Mouse (Mus musculus) intestine, embryonic 14.5 days (tissue): Measurements from ENCODE around the gene Hoxc9. TPM values are rescaled to one million over a fixed set of nuclear protein-coding genes. Genes with fewer than 3 reads are reported as not detected.

Source experiments
- ATAC-seq: fragments of 200-750 bp; cut with Nextera tagmentation; replicated peaks from 2 replicates; pipeline ENCODE4 v1.8.0; 2017; ENCODE audit warnings: low read depth, moderate number of reproducible peaks, moderate TSS enrichment, moderate library complexity; ENCODE audit not compliant: low FRiP score, low TSS enrichment
- DNase-seq: peaks from one replicate; pipeline ENCODE4 v3.0.0-alpha.2; 2018; ENCODE audit warnings: low spot score
- H3K27ac ChIP-seq: fragments of 300-500 bp; sonication (generic); 2 replicates; pipeline ENCODE4 v1.5.1; 2014; ENCODE audit warnings: low read depth, mild to moderate bottlenecking, control low read depth
- H3K27me3 ChIP-seq: fragments of 300-500 bp; sonication (generic); replicated peaks from 2 replicates; pipeline ENCODE4 v1.6.1; 2014; ENCODE audit warnings: low read length, control low read depth; ENCODE audit not compliant: control insufficient read depth, insufficient read depth
- H3K36me3 ChIP-seq: fragments of 300-500 bp; sonication (generic); 2 replicates; pipeline ENCODE4 v1.6.1; 2014; ENCODE audit warnings: low read length, control low read depth; ENCODE audit not compliant: control insufficient read depth, insufficient read depth
- H3K4me1 ChIP-seq: fragments of 300-500 bp; sonication (generic); replicated peaks from 2 replicates; pipeline ENCODE4 v1.6.1; 2014; ENCODE audit warnings: low read length, control low read depth, mixed read lengths; ENCODE audit not compliant: control insufficient read depth, insufficient read depth
- H3K4me2 ChIP-seq: fragments of 300-500 bp; sonication (generic); 2 replicates; pipeline ENCODE4 v1.6.1; 2014; ENCODE audit warnings: low read length
- H3K4me3 ChIP-seq: fragments of 300-500 bp; sonication (generic); 2 replicates; pipeline ENCODE4 v1.5.1; 2014; ENCODE audit warnings: low read depth, low read length, control low read depth, mixed read lengths
- H3K9ac ChIP-seq: fragments of 300-500 bp; sonication (generic); 2 replicates; pipeline ENCODE4 v1.6.1; 2014; ENCODE audit warnings: mild to moderate bottlenecking, low read length
- H3K9me3 ChIP-seq: fragments of 300-500 bp; sonication (generic); 2 replicates; pipeline ENCODE4 v1.6.1; 2016; ENCODE audit warnings: low read length, control low read depth; ENCODE audit not compliant: control insufficient read depth
- WGBS: fragments of 180-500 bp; shearing (Covaris S2); extraction: QIAGEN DNeasy Blood & Tissue Kit; methylation state at CpG from one replicate; pipeline ENCODE4 v1.1.7; 2014; 5-methylcytosine and 5-hydroxymethylcytosine counted together
- polyA plus RNA-seq: library from polyadenylated mRNA; unstranded; fragments of >200 nt; fragmentation: Nextera tagmentation; extraction: Ambion mirVana; gene quantifications from 2 replicates; pipeline ENCODE4 v1.2.1, GENCODE M21; 2014

Gene Hoxc9
- polyA plus RNA-seq, 1 experiment from 2014 or later, result 1.7 TPM

DNA sequence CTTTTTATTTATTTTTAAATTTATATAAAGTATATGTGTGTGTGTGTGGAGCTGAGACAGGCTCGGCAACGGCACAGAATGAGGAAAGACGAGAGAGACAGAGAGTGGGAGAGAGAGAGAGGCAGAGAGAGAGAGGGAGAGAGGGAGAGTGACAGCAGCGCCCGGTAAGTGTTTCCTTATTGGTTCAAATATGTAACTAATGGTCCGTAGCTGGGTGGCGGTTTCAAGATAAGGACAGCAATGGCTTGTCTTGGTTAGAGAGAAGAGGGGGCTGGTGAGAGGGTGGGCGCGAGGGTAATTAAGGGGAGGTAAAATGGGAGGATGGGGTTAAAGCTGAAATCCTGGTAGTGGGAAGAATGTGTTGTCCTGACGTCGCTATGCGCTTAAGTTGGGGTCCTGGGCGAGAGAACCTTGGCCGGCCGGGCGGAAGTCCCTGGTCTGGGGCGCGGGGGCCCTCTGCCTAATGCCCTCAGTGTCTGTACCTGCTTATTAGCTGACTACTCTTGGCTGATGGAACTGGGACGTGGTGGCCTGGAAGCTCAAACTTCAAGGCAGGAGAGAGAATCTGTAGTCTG, 22.5 kb downstream of the Hoxc9 start:
- Histone ChIP-seq H3K4me2 (peak overlapping the region; percentile 64), H3K27ac (peak overlapping the region; percentile 87), H3K4me1 (no peaks in the 10 kb centered on the region; the same call in none of the 2 replicates), H3K9ac (peak overlapping the region; percentile 68), H3K9me3 (no peaks in the 10 kb centered on the region), H3K36me3 (no peaks in the 10 kb centered on the region), H3K4me3 (peak overlapping the region; percentile 42), H3K27me3 (peaks cover 99% of the 10 kb centered on the region)
- 1% methylated on average over 19 of the region's 19 CpGs for WGBS
- DNase-seq, result no peak
- peak; percentile 25; the same call in 1 of the 2 replicates for ATAC-seq

DNA sequence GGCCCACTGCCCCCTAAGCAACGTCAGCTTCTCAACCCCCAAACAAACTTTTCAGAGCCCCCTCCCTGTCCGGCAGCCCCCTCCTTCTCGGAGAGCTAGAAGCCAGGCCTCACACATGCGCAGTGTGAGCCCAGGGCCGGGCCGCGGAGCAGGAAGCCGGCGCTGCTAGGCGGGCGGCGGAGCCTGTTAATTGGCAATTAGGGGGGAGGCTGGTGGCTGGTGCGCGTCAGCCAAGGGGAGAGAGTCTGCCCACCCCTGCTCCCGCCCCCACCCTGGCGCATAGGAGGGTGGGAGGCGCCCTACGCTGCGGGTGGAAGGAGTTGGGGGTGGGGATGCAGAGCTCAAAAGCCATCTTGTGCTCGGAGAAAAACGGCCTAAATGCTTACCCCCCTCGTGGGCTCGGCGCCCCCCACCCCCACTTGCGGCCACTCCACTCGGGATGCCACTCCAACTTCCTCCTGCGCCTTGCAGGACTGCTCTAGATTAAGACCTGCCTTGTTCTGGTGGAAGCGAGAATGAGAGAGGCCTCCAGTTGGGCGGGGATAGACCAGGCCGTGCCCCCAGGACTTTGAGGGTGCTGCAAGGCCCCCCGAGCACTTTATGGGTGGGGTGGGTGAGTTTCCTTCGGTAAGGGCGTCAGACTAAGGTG, 23.1 kb downstream of the Hoxc9 start:
- 2% methylated on average over 33 of the region's 33 CpGs for WGBS
- H3K9ac ChIP-seq, result peak overlapping the region; percentile 68
- H3K9me3 ChIP-seq, result no peaks in the 10 kb centered on the region
- no peaks in the 10 kb centered on the region for H3K36me3 ChIP-seq
- DNase-seq (no peak), ATAC-seq (peak; percentile 62; the same call in 1 of the 2 replicates)
- peak overlapping the region; percentile 64 for H3K4me2 ChIP-seq
- H3K4me3 ChIP-seq, result peak overlapping the region; percentile 42
- peaks cover 100% of the 10 kb centered on the region for H3K27me3 ChIP-seq
- peak overlapping the region; percentile 87 for H3K27ac ChIP-seq
- no peaks in the 10 kb centered on the region; the same call in none of the 2 replicates for H3K4me1 ChIP-seq

DNA sequence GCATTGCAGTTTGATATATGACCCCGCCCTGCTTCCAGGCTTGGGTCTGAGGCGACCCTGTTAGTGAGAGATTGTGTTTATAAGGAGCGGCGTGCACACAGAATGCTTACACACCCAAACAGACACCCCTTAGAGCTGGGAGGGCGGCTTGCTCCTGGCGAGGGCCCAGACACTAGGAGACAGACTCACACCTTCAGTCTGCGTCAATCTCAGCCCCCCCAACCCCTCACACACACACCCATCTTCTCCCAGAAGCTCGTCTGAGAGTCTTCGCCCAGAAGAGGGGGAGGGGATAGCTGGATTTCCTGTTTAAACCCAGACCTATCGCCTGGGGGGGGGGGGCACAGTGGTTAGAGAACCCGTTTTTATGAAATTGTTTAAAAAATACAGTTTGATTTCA, 23.7 kb downstream of the Hoxc9 start:
- 0 out of 2 replicates have a peak, but pooled peaks have one; percentile 14 for ATAC-seq
- DNase-seq, result no peak
- H3K27ac ChIP-seq, result peak overlapping the region; percentile 87
- peak overlapping the region; percentile 68 for H3K9ac ChIP-seq
- no peaks in the 10 kb centered on the region for H3K36me3 ChIP-seq
- WGBS, result 3% methylated on average over 11 of the region's 11 CpGs
- H3K4me1 ChIP-seq, result peaks cover under 1% of the 10 kb centered on the region
- H3K4me3 ChIP-seq, result peak overlapping the region; percentile 42
- no peaks in the 10 kb centered on the region for H3K9me3 ChIP-seq
- peaks cover 100% of the 10 kb centered on the region for H3K27me3 ChIP-seq
- H3K4me2 ChIP-seq, result peak overlapping the region; percentile 64

DNA sequence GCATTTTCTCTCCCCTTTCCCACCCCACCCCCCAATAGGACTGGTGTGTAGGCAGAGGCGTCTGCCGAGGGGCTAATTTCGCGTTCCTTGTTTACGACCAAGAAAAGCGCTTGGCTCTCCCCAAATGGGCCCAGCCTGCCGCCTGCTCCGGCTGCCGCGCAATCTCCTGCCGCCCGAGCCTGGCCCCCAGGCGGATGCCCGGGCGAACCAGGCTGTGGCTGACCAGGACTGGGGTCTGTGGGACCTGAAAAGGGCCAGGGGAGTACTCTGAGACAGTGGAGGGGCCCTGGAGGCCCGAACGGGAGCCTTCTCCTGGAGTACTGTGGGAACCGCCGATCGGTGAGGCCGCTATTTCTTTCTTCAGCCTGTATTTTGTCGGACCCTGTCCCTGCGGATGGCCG, 24.3 kb downstream of the Hoxc9 start:
- no peak for ATAC-seq
- Histone ChIP-seq H3K4me2 (peak overlapping the region; percentile 64), H3K27ac (peak overlapping the region; percentile 87), H3K9me3 (no peaks in the 10 kb centered on the region), H3K4me1 (peaks cover 4% of the 10 kb centered on the region), H3K27me3 (peaks cover 100% of the 10 kb centered on the region), H3K36me3 (no peaks in the 10 kb centered on the region), H3K9ac (peak overlapping the region; percentile 68), H3K4me3 (peak overlapping the region; percentile 42)
- 4% methylated on average over 24 of the region's 24 CpGs for WGBS
- no peak for DNase-seq

DNA sequence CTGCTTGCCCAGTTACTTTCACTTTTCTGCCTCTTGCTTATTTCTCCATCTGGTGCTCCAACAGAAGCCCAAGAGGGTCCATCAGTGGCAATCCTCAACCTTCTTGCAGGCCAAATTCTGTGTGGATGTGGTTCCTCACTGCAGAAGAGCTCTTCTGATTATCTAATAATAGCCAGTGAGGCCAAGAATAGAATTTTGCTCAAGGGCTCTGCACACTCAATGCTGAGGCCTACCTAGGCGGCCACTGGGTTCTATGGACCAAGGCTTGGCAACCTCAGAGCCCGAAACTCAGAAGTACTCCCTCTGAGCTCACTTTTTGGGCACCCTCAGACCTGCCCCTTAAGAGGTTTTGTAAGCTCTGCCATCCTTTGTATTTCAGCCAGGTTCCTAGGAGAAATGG, 25.1 kb downstream of the Hoxc9 start:
- H3K27me3 ChIP-seq, result peaks cover 100% of the 10 kb centered on the region
- 46% methylated on average over 2 of the region's 2 CpGs for WGBS
- peak overlapping the region; percentile 29 for H3K27ac ChIP-seq
- DNase-seq (no peak), ATAC-seq (no peak)
- H3K4me1 ChIP-seq, result peaks cover 10% of the 10 kb centered on the region
- no peaks in the 10 kb centered on the region for H3K9me3 ChIP-seq
- H3K4me3 ChIP-seq, result peak overlapping the region; percentile 42; the same call in 1 of the 2 replicates
- H3K36me3 ChIP-seq, result no peaks in the 10 kb centered on the region
- peak overlapping the region; percentile 64 for H3K4me2 ChIP-seq
- H3K9ac ChIP-seq, result peak overlapping the region; percentile 68

DNA sequence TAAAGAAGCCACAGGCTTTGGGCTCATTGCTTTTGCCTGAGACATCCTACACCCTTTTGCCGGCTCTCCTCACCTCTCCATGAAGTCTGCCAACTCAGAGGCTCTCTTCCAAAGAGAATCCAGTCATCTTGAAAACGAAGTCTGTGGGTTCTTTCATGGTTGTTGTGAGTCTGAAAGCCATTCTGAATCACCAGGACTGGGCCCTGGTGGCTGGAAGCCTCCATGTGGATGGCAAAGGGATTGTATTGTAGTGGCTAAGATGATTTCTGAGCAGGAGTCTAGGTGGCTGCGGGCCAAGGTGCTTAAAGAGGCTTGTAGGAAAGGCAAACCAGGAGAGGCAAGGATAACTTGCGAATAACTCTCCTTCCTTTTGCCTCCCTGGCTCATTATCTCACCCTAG, 25.9 kb downstream of the Hoxc9 start:
- H3K4me3 ChIP-seq, result peak overlapping the region; percentile 9; the same call in 1 of the 2 replicates
- no peaks in the 10 kb centered on the region for H3K36me3 ChIP-seq
- H3K9ac ChIP-seq, result no peak overlapping the region
- H3K9me3 ChIP-seq, result no peaks in the 10 kb centered on the region
- no peak for ATAC-seq
- H3K4me1 ChIP-seq, result peaks cover 13% of the 10 kb centered on the region
- no peak for DNase-seq
- peak overlapping the region; percentile 64 for H3K4me2 ChIP-seq
- WGBS, result 27% methylated on average over 4 of the region's 4 CpGs
- peak overlapping the region; percentile 29; the same call in 1 of the 2 replicates for H3K27ac ChIP-seq
- H3K27me3 ChIP-seq, result peaks cover 100% of the 10 kb centered on the region

DNA sequence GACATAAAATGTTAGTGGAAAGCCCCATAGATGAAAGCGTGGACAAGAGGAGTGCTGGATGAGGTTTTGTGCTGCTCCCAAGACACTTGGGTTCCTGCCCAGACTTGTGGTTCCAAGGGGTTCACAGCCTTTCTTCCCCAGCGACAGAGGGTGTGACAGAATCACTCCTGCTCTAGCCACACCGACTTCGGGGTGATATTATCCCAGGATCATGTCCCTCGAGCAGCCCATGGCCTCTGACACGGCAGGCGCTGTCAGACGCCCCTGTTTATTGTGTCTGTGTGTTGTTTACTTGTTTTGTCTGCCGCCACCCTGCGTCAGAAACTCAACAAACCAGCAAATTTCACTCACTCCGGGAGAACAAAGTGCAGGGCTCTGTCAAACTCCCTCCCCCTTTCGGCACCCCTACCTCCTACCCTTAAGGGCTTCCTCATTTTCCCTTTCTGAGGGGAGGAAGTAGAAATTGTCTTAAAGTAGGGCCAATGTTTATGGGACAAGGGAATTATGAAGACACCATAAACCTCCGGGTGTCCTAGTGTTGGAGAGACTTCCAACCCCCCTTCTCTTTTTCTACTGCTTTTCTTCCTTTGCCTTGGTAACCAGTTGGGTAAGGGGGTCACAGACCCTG, 26.7 kb downstream of the Hoxc9 start:
- Histone ChIP-seq H3K9me3 (no peaks in the 10 kb centered on the region), H3K4me3 (peak overlapping the region; percentile 8; the same call in 1 of the 2 replicates), H3K27ac (peak overlapping the region; percentile 29; the same call in 1 of the 2 replicates), H3K36me3 (no peaks in the 10 kb centered on the region), H3K9ac (0 out of 2 replicates have a peak overlapping the region, but pooled peaks have one; percentile 27), H3K4me1 (peaks cover 21% of the 10 kb centered on the region), H3K4me2 (peak overlapping the region; percentile 64), H3K27me3 (peaks cover 100% of the 10 kb centered on the region)
- 16% methylated on average over 13 of the region's 13 CpGs for WGBS
- DNase-seq (no peak), ATAC-seq (no peak)

DNA sequence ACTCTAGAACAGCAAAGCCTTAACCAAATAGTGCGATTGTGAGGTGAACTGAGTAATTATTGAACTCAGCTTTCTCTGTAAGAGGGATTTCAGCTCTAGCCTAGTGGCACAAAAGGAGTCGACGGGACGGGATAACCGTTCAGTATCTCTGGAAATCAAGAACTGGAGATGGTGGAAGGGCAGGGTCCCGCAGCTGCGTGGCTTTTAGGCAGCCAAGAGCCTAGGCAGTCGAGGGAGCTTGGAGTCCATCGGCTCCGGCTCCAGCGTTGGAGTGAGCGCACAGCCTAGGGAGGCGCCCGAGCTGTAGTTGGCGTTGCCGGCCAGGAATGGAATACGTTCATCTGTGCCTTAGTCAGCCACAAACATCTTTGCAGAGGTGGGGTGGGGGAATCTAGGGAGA, 29.1 kb downstream of the Hoxc9 start:
- H3K9ac ChIP-seq, result peak overlapping the region; percentile 51
- no peaks in the 10 kb centered on the region for H3K9me3 ChIP-seq
- peaks cover 98% of the 10 kb centered on the region for H3K27me3 ChIP-seq
- peak overlapping the region; percentile 46 for H3K4me2 ChIP-seq
- DNase-seq (no peak), ATAC-seq (no peak)
- WGBS, result under 1% methylated on average over 17 of the region's 17 CpGs
- H3K4me3 ChIP-seq, result peak overlapping the region; percentile 1; the same call in 1 of the 2 replicates
- peak overlapping the region; percentile 70 for H3K27ac ChIP-seq
- peaks cover 28% of the 10 kb centered on the region for H3K4me1 ChIP-seq
- no peaks in the 10 kb centered on the region for H3K36me3 ChIP-seq
